Mouse (Mus musculus): ENCODE results near the gene 1700029P11Rik.
"Not testable (repeated sequence)": the region's sequence is repeated elsewhere in the genome, so short reads cannot be mapped to it uniquely, and the experiment has no call there.

Gene 1700029P11Rik

DNA sequence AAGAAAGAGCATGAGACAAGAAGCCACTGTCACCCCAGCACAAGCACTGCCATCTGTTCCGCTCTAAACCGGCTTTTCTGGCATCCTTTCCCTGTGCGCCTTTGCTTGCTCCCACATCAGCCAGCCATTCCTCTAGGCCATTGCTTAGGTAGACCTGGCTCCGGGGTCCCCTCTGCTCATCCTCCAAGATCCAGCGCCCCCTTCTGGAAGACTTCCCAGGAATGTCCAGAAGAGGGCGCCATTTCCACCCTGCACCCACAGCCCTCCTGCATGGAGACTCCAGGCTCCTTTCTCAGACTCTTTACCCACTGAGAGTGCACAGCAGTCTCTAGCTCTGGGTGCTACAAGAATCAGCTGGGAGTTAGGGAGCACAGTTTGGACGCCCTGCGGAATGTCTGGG is 23.9 kb upstream of the 1700029P11Rik start:
- DNase-seq (ENCODE audit: low read depth in 2 of 2, low spot score in 2 of 2) = peak; percentile 60

DNA sequence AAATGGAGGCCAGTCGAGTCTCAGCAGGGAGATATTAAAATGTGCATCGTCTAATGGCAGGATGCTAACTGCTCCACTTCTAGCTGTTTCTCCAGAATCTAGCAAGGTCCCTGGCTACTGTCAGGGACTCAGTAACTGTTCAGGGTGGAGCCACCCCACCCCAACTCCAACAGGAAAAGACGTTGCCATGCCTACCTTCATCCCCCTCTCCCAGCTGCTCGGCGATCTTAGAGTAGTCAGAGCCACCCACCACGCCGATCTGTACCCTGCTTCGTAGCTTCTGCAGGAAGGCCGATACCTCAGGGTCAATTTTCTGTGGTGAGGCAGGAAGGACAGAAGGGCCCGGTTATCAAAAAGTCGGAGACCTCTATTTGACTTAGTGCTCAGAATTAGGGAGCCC is 22.7 kb upstream of the 1700029P11Rik start:
- no peak for DNase-seq (ENCODE audit: low read depth in 2 of 2, low spot score in 2 of 2)

DNA sequence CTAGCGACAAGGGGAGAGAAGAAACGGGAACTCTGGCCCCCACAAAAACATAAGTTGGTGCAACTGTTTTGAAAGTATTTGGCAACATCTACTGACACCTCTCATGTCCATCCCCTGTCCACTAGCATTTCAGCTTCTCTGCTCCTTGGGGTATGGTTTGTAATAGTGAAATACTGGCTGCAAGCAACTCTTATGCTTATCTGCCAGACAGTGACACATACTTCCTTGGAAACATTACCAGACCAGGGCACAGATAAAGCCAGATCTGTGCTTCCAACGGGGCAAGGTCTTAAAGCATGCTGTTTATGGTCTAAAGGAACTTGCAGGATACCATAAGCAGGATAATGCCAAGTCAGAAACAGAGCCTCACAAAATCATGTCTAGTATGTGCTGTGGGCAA is 21.4 kb upstream of the 1700029P11Rik start:
- no peak for DNase-seq (ENCODE audit: low read depth in 2 of 2, low spot score in 2 of 2)

DNA sequence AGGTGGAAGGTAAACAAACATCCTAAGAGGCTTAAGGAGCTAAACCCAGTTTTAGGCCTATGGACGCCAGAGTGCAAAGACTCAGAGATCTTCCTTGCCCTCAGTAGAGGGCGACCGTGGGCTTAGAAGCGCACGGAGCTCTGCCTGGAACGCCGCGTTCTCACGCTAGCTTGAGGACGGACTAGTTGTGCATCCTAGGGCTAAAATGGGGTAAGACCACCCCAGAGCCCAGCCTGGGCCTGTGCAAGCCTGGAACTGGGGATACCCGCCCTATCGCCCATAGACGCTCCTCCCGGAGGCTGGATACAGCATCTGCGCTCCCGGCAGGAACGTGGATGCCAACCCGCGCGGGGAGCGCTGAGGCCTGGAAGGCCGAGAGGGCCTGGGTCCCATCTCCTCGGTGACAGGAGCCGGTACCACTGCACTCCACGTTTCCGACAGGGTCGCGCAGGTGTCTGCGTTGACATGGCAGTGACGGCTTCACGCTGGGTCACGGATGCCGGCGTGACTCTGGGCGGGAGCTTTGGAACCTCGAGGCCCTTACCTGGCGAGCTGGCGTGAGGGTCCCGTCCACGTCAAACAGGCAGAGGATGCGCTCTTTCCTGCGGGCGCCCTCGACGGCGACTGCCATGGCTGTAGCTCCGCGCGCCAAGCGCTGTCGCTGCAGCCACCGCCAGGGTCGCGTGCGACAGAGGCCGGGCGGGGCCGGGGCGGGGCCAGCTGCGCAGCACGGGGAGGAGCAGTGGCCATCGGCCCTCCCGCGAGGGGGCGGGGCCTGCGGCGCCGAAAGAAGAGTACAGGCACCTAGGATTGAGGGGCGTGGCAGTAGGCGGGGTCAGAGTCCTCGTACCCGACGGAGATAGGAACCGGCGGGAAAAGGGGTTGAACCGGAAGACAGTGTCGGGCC is 19.9 kb upstream of the 1700029P11Rik start, which contains the start of gene Pmm1:
Pmm1 (minus strand) TSS at position 760 of the 907 bp plus-strand sequence.
- peak; percentile 96 to 98 for DNase-seq (ENCODE audit: low read depth in 2 of 2, low spot score in 2 of 2)

DNA sequence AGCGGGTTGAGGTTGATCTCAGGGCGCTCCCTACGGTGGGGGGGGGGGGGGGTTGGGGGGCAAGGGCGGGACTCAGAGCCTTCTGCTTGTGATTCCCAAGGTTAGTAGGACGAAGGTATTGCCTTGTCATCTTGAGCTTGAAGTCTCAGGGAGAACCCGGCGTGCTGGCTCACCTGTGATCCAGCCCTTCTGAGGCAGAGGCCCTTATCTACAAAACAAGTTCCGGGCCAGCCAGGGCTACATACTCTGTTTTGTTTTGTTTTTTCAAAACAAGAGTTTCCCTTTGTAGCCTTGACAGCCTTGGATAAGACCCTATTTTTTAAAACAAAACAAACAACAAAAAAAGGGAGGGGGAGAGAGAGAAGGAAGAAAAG is 19.3 kb upstream of the 1700029P11Rik start:
- DNase-seq (ENCODE audit: low read depth in 2 of 2, low spot score in 2 of 2) = no peak

DNA sequence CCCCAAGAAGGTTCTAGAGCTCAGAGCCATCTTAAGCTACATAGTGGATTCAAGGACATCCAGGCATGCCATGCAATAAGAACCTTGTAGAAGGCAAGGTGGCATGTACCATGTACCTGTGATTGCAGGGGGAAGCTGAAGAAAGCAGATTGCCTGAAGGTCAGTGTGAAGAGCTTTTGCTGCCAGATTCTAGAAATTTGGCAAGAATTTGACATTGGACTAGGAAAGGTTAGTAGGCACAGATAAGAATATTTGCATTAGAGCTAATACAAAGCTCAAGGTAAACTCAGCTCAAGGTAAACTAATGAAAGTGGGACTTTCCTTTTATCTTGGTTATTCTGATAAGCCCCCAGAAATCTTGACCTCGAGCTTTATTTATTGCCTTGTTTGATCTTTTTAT is 16.1 kb upstream of the 1700029P11Rik start:
- no peak for DNase-seq (ENCODE audit: low read depth in 2 of 2, low spot score in 2 of 2)

DNA sequence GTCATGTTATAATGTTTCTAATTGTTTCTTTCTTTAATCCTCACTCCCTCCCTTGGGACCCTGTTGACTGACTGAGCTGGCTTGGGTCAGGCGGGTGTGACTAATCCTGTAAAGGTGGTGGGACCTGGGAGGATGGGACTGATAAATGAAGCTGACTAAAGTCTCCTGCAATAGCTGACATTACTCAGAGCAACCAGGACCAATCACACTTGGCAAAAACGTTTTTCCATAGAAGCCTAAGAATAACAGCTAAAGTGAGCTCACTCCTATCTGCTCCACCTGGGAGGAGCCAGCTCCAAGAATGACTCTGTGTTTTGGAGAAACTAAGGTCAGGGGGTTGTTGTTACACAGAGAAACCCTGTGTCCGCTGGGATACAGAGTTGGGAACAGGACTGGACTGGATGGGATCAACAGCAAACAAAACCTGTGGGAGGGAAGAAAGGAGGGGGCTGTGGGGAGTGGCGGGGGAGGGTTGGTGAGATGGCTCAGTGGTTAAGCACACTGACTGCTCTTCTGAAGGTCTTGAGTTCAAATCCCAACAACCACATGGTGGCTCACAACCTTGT is 15.3 kb upstream of the 1700029P11Rik start:
- no peak for DNase-seq (ENCODE audit: low read depth in 2 of 2, low spot score in 2 of 2)

DNA sequence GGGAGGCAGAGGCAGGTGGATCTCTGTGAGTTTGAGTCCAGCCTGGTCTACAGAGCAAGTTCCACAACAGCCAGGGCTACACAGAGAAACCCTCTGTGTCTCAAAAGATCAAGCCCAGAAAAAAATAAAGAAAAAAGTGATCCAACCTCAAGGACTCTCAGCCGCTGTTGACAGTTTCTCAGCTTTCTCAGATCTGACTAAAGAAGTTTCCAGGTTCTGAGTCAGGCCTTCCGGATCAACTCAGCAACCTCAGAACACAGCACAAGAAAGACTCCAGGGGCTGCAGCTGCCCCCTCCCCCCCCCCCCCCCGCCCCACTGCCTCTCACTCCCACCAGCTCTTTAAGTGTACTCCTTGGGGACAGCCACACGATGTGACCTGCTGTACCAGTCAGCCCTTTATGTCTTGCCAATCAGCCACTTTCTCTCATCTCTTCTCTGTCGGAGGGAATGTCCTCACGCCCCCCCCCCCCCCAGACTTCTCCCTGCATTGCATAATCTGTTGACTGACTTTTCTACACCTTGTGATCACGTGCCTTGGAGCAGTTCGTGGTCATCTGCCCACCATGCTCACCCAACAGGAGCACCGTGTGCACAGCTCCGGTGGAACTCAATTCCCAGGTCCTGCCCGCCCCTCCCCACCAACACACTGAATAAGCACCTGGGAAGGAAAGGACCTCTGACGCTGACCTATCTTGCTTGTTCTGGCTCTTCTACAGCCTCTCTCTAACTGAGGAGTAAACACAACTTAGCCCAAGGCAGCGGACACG is 14.1 kb upstream of the 1700029P11Rik start:
- DNase-seq (ENCODE audit: low read depth in 2 of 2, low spot score in 2 of 2) = no peak

DNA sequence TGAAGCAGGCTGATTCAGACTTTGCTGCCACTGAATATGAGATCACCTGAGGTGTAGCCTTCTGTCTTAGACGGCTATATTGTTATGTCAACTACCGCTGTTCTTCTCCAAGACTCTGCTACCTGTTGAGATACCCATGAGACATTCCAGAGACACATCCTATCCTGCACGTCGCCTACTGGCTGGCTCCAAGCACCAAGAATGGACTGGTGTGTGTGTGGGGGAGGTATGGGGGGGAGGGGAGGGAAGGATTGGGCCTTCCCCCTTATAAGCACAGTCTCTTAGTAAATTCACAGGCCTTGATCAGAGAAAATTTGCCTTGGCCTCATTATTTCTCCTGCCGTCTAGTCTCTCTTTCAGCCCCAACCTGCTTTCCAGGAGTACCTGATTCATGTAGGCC is 12.5 kb upstream of the 1700029P11Rik start:
- DNase-seq (ENCODE audit: low read depth in 2 of 2, low spot score in 2 of 2) = no peak

DNA sequence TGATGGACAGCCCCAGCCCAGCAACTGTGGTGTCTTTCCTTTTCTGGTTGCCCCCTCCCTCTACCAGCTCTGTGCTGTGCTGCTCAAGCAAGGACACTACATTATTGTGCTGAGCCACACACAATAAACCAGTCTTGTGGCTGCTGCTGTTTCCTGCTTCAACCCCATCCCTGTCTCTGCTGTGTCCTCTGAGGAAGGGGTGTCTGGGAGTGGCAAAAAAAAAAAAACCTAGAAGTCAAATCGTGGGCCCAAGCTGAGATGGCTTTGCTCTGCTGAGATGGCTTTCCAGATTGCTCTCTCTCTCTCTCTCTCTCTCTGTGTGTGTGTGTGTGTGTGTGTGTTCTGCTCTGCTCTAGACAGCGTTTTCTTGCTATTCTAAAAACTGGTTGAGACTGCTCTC is 11.9 kb upstream of the 1700029P11Rik start:
- no peak for DNase-seq (ENCODE audit: low read depth in 2 of 2, low spot score in 2 of 2)

DNA sequence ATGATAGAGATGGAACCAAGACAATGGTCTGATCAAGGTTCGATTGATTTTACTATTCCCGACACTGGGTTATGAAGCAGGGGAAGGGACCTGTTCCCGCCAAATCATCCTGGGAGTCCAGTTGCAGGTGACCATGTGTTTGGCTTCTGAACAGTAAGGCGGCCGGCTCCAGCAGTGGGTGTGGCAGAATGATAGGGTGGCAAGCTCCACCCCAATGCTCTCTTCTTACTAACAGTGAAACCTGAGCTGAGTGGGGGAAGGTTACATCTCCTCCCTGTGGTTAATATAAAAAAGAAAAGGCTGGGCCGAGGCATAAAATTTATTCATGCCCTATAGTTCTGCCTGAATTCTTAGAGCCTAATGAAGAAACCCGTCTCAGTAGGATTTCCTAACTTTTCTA is 11.2 kb upstream of the 1700029P11Rik start:
- no peak for DNase-seq (ENCODE audit: low read depth in 2 of 2, low spot score in 2 of 2)

DNA sequence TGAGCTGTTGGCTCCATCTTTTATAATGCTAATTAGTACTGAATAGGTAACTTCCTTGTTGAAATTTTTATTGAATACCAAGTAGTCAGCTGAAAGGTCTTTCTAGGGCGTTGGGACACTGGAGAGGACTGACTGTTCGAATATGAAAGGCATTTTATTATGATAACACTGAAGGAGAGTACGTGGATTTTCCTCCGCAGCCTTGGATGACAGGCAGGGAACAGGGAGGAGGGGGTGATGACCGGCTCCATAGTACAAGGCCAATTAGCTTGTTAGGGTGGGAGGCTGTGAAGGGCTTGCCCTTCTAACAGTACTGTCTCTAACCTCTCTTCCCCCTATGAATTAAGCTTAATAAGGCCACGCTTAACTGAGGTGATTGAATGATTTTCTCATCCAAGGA is 10.7 kb upstream of the 1700029P11Rik start:
- DNase-seq (ENCODE audit: low read depth in 2 of 2, low spot score in 2 of 2) = not testable (repeated sequence)

DNA sequence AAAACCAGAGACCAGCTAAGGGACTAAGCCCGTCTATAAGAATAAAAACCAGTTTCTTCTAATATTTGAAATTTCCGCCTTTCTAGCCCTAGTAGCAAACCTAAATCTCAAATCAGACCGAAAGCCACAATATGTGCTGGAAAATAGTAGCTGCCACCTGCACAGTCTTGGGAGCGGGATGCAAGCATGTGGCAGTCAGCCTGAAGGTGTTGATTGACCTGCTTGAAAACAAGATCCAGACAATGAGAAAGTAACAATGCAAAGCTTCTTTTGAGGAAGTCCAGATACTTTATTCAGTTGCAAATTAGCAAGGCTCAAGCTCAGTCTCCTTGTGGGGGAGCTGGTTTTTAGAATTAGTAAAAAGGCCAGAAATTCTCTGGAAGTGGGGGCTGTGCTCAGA is 9.8 kb upstream of the 1700029P11Rik start:
- not testable (repeated sequence) for DNase-seq (ENCODE audit: low read depth in 2 of 2, low spot score in 2 of 2)

DNA sequence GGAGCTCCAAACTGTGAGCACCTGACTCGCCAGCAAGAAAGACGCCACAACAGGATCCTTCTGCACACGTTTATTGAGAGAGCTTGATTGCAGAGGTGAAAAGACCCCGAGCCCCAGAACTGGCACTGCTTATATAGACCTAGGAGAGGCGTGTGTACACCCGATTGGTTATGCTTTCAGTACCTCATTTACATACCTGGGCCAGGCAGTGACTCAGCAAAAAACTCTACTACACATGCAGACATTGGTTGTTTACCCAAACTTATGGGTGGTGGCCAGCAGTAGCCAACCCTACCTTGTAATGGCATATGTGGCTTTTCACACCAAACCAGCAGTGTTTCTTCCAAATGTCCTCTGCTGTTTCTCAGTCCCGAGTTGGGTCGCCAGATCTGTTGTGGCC is 5.2 kb upstream of the 1700029P11Rik start:
- DNase-seq (ENCODE audit: low read depth in 2 of 2, low spot score in 2 of 2) = not testable (repeated sequence)

DNA sequence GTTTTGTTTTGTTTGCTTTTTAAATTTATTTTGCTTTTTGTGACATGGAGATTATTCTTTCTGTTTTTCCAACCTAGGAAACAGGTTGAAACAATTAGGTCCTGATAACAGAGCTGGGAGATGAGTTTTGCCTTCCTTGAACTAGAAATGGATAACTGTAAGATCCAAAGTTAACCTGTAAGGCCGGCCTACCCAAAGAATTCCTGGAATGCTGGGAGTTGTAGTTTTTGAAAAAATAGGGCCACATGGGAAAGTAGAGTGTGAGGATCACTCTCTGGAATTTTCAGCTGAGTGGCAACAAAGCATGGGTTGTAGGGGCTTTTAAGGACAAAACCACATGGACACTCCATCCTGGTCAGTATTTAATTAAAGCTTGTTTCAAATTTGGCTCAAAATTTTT is 1.8 kb downstream of the 1700029P11Rik start:
- no peak for DNase-seq (ENCODE audit: low read depth in 2 of 2, low spot score in 2 of 2)

DNA sequence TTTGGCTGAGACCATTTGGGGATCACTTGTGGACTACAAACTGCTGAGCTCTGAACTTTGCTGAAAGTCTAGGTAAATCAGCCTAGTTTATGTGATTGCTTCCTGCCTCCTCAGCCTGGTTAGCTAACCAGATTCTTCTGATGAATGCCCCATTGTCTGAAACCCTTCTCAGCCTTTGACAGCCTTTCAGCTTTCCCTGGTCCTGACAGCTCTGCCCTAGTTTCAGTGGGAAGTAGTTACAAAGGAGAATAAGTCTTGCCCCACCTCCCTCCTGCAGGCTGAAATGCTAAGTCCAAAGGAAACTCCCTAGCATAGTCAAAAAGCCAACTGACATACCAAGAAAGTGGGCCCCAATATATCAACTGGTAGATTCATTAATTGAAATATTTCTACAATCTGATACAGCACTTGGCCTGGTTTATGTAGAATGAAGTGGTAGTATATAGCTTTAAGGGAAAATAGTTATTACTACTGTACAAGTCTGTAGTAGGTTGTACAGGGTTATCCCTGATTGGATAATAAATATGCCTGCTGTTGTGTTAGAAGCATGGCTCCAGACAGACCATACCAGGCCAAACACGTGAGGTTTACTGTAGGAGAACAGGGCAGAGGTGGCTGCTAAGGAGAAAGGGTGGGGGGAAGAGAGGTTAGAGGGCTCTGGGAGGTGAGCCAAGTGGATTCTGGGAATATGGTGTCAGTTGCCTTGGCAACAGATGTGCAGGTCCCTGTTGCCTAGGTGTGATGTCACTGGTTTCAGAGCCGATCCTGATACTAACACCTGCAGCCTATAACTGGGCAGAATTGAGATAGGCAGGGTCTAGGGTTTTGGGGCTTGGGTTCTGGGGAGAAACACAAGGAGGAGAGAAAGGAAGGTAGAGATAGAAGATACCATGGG is 5.2 kb downstream of the 1700029P11Rik start:
- no peak for DNase-seq (ENCODE audit: low read depth in 2 of 2, low spot score in 2 of 2)

DNA sequence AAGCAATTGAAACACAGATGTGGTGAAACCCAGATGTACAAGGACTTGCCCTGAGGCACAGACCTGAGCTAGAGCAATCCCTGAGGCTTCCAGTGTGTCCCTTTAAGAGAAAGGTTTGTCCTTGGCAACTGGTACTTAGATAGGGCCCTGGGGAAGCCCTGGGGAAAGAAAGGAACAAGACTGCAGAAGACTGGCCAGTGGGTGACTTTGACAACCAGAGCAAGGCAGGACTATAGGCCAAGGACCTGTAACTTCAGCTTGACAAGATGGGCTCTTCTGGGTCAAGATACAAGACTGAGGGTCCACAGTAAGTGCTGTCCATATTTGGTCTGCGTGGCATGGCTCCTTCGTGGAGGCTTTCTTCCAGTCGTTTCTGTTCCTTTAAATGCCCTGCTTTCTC is 7.3 kb downstream of the 1700029P11Rik start, which contains the start of gene Xrcc6:
Xrcc6 (plus strand) TSS at position 190 of the 400 bp plus-strand sequence.
- no peak for DNase-seq (ENCODE audit: low read depth in 2 of 2, low spot score in 2 of 2)

DNA sequence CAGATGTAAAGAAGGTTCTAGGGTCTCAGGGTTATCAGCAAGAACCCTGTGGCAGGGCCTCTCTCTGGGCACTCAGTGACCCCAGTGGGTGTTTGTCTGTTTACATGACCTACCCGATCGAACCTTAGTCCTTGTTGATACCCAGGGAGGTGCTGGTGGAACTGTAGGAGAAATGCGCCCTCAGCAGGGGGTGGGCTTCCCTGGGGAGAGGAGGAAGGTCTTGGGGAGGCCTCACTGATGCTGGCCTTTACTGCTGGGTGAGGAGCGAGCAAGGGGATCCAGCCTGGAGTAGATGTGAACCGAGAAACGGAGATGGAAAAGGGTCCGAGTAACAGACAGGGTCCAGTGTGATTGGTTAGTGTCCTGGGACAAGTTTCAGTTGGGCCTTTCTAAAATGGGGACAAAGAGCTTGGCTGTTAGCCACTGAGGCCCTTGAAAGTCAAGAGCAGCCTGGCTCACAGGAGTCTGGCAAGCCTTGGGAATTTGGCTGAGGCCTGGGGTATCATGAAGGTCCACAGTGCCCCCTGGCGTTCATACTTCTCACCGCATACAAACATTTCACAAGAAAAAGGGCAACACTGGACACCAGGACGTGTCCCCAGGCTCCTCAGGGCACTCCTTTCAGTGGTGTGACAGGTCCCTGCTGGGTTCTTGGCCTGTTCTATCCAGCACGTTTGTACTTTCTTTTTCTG is 9.2 kb downstream of the 1700029P11Rik start:
- DNase-seq (ENCODE audit: low read depth in 2 of 2, low spot score in 2 of 2) = peak; percentile 29 to 63

DNA sequence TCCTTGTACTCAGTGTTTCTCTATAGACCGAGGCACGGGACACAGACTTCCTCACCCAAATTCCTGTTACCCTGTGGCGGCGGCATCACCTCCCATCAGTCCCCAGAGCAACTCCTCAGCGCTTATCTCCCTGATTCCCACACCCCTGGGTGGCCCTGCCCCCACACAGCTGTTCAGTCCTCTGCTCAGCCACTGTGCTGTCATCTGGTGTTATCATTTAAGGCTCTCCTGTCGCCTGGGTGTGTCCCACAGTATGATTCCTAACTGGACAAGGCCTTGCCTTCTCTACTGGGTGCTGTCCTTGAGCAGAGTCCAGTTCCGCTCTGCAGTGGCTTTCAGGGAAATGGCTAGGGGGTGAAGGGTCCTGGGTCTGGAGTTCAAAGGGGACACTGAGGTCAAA is 10.2 kb downstream of the 1700029P11Rik start:
- no peak for DNase-seq (ENCODE audit: low read depth in 2 of 2, low spot score in 2 of 2)

DNA sequence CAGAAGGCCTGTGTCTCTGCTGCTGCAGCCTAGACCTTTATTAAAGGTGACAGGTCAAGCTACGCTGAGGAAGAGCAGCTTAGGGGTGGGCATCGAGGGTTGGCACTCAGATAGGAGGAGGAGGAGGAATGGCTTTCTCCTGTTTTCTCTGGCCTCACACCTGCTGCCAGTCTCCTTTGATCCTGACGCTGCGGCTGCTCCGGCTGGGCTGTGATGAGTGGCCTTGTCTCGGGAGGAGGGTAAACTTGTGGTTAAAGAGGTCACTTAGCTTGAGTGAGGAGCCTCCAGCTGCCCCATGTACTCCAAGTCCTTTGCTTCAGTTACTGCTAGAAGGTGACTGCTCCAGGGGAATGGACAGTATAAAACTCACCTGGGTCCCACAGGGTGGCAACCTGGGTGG is 13.7 kb downstream of the 1700029P11Rik start:
- DNase-seq (ENCODE audit: low read depth in 2 of 2, low spot score in 2 of 2) = no peak

All from CD8-positive naive resting alpha-beta T cell, adult 2 months (primary cell).